Mouse (Mus musculus): Measurements from ENCODE around the gene Brinp2. TPM values are rescaled to one million over a fixed set of nuclear protein-coding genes. Genes with fewer than 3 reads are reported as not detected.

Gene Brinp2
- polyA plus RNA-seq, 1 experiment from 2014 or later = 0.33 TPM

GRCm38 (mm10) chr1:158202932-158203331, 153.2 kb downstream of the Brinp2 start:
- Histone ChIP-seq H3K9ac (ENCODE audit: low read depth, low read length) (no peak overlapping the region), H3K4me2 (no peak overlapping the region), H3K36me3 (ENCODE audit: control insufficient read depth, insufficient read depth, low read length) (no peaks in the 10 kb centered on the region), H3K4me1 (ENCODE audit: control insufficient read depth, insufficient read depth, low read length) (no peaks in the 10 kb centered on the region), H3K4me3 (ENCODE audit: low read depth, low read length) (no peak overlapping the region), H3K27me3 (ENCODE audit: control insufficient read depth, insufficient read depth, low read length) (no peaks in the 10 kb centered on the region), H3K9me3 (replicated peaks; ENCODE audit: control insufficient read depth, low read length) (no peaks in the 10 kb centered on the region), H3K27ac (ENCODE audit: low read depth, low read length) (no peak overlapping the region)
- no peak for ATAC-seq (replicated peaks; ENCODE audit: insufficient number of reproducible peaks, low FRiP score, low TSS enrichment)
- 61% methylated on average over 2 of the region's 2 CpGs for WGBS (ENCODE audit: insufficient replicate concordance)

Other genes with a start within 250 kb of the Brinp2 start
- 2.1 and 2.6 TPM in 2 replicates for gene Astn1, start 5.9 kb upstream of the Brinp2 start, polyA plus RNA-seq (2014; fragmentation: Nextera tagmentation; extraction: Ambion mirVana)